Mouse (Mus musculus): Measurements from ENCODE around the gene Olfr1214. TPM values are rescaled to one million over a fixed set of nuclear protein-coding genes. Genes with fewer than 3 reads are reported as not detected.
"Not testable (repeated sequence)": the region's sequence is repeated elsewhere in the genome, so short reads cannot be mapped to it uniquely, and the experiment has no call there.

Olfr1214 gene
- not detected in 2 replicates for polyA plus RNA-seq (2015; fragmentation: Nextera tagmentation; extraction: Ambion mirVana)

GRCm38 (mm10) chr2:88992553-88992952, at the start of gene Olfr1214:
Gene Olfr1214 (minus strand): TSS chr2:88992653.
- no peak for ATAC-seq (ENCODE audit: low FRiP score, low read depth)
- H3K9ac ChIP-seq = no peak within 1 kb of the TSS
- H3K27ac ChIP-seq = no peak within 1 kb of the TSS
- H3K9me3 ChIP-seq = no peaks in the 10 kb centered on the region
- no peaks in the 10 kb centered on the region for H3K4me1 ChIP-seq
- no peak within 1 kb of the TSS for H3K4me3 ChIP-seq
- H3K36me3 ChIP-seq = no peaks in the 10 kb centered on the region
- H3K27me3 ChIP-seq = no peaks in the 10 kb centered on the region
- 80% methylated on average over 1 of the region's 1 CpGs for WGBS
- H3K4me2 ChIP-seq (replicated peaks) = no peak within 1 kb of the TSS

DNA sequence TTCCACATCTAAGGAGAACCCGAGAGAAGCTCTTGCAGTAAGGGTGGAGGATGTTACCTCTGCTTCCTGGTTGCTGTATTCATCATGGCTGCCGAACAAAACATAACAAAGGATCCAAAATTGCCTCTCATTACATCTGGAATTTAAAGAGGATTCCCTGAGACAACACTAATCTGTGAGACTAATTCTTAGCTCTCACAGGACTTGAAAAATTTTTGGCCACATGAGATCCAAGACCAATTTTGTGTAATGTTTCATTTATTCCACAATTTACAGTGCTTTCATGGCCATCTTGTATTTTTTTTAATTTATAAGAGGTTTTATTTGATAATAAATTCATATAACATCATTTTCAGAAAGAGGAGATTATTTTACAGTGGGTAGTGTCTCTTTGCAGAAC, 39.5 kb upstream of the Olfr1214 start, which contains the start of gene Olfr1217:
Olfr1217 (minus strand) TSS at position 101 of the 400 bp plus-strand sequence.
- no peak within 1 kb of the TSS for H3K27ac ChIP-seq
- H3K4me2 ChIP-seq (replicated peaks) = no peak within 1 kb of the TSS
- no peak within 1 kb of the TSS for H3K9ac ChIP-seq
- ATAC-seq (ENCODE audit: low FRiP score, low read depth) = no peak
- H3K4me1 ChIP-seq = no peaks in the 10 kb centered on the region
- H3K27me3 ChIP-seq = no peaks in the 10 kb centered on the region
- H3K9me3 ChIP-seq = no peaks in the 10 kb centered on the region
- no peaks in the 10 kb centered on the region for H3K36me3 ChIP-seq
- WGBS = 79% methylated on average over 2 of the region's 2 CpGs
- no peak within 1 kb of the TSS for H3K4me3 ChIP-seq

- H3K9me3 ChIP-seq; H3K4me1 ChIP-seq; H3K36me3 ChIP-seq; ATAC-seq (ENCODE audit: low FRiP score, low read depth); H3K27me3 ChIP-seq; H3K4me2 ChIP-seq (replicated peaks); H3K27ac ChIP-seq; H3K4me3 ChIP-seq; H3K9ac ChIP-seq: not testable (repeated sequence)
- WGBS = 82% methylated on average over 3 of the region's 3 CpGs
These were observed 29.0 kb upstream of the Olfr1214 start for GRCm38 (mm10) chr2:89021436-89021835.

- Histone ChIP-seq H3K9ac (no peak within 1 kb of the TSS), H3K27ac (no peak within 1 kb of the TSS), H3K36me3 (no peaks in the 10 kb centered on the region), H3K9me3 (no peaks in the 10 kb centered on the region), H3K4me2 (replicated peaks) (no peak within 1 kb of the TSS), H3K4me3 (no peak within 1 kb of the TSS), H3K4me1 (no peaks in the 10 kb centered on the region), H3K27me3 (no peaks in the 10 kb centered on the region)
- WGBS = 82% methylated on average over 1 of the region's 1 CpGs
- no peak for ATAC-seq (ENCODE audit: low FRiP score, low read depth)
These were observed 25.8 kb upstream of the Olfr1214 start, which contains the start of gene Olfr1216 for GRCm38 (mm10) chr2:89018240-89018639. Gene Olfr1216 (minus strand): TSS chr2:89018340.

- no peak within 1 kb of the TSS for H3K27ac ChIP-seq
- no peak within 1 kb of the TSS for H3K4me3 ChIP-seq
- no peak within 1 kb of the TSS for H3K4me2 ChIP-seq (replicated peaks)
- no peak for ATAC-seq (ENCODE audit: low FRiP score, low read depth)
- WGBS = 79% methylated on average over 2 of the region's 2 CpGs
- no peaks in the 10 kb centered on the region for H3K9me3 ChIP-seq
- H3K36me3 ChIP-seq = no peaks in the 10 kb centered on the region
- H3K4me1 ChIP-seq = no peaks in the 10 kb centered on the region
- no peak within 1 kb of the TSS for H3K9ac ChIP-seq
- no peaks in the 10 kb centered on the region for H3K27me3 ChIP-seq
These were observed 14.4 kb upstream of the Olfr1214 start, which contains the start of gene Olfr1215 for GRCm38 (mm10) chr2:89006873-89007272. Gene Olfr1215 (minus strand): TSS chr2:89006973.

DNA sequence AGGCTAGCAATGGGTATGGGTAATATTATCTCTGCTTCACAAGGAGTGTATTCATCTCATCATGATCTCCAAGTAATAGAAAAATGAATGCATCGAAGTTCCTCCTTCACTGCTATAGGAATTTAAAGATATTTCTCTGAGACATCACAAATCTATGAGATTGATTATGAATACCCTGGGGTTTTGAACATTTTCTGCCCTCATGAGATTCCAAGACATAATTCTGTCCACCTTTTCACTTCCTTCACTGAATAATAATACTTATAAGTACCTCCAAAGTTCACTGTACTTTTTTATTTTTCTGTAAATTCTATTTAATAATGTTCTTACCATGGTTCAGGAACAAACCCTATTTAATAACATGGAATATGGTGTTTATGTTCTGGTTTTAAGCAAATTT, 12.3 kb downstream of the Olfr1214 start, which contains the start of gene Gm13762:
Gm13762 (minus strand) TSS at position 101 of the 400 bp plus-strand sequence.
- 77% methylated on average over 1 of the region's 1 CpGs for WGBS
- no peak within 1 kb of the TSS for H3K9ac ChIP-seq
- no peak for ATAC-seq (ENCODE audit: low FRiP score, low read depth)

GRCm38 (mm10) chr2:88953669-88954068, 38.8 kb downstream of the Olfr1214 start, which contains the start of gene Olfr1212:
Gene Olfr1212 (plus strand): TSS chr2:88953969.
- Histone ChIP-seq H3K4me2 (replicated peaks) (no peak within 1 kb of the TSS), H3K27ac (no peak within 1 kb of the TSS), H3K27me3 (no peaks in the 10 kb centered on the region), H3K36me3 (no peaks in the 10 kb centered on the region), H3K4me1 (no peaks in the 10 kb centered on the region), H3K9me3 (no peaks in the 10 kb centered on the region), H3K4me3 (no peak within 1 kb of the TSS), H3K9ac (no peak within 1 kb of the TSS)
- ATAC-seq (ENCODE audit: low FRiP score, low read depth) = no peak

More for the DNA sequence above, 12.3 kb downstream of the Olfr1214 start, which contains the start of gene Gm13762:
- Histone ChIP-seq H3K4me1 (no peaks in the 10 kb centered on the region), H3K36me3 (no peaks in the 10 kb centered on the region), H3K4me3 (no peak within 1 kb of the TSS), H3K9me3 (no peaks in the 10 kb centered on the region), H3K4me2 (replicated peaks) (no peak within 1 kb of the TSS), H3K27me3 (no peaks in the 10 kb centered on the region), H3K27ac (no peak within 1 kb of the TSS)

DNA sequence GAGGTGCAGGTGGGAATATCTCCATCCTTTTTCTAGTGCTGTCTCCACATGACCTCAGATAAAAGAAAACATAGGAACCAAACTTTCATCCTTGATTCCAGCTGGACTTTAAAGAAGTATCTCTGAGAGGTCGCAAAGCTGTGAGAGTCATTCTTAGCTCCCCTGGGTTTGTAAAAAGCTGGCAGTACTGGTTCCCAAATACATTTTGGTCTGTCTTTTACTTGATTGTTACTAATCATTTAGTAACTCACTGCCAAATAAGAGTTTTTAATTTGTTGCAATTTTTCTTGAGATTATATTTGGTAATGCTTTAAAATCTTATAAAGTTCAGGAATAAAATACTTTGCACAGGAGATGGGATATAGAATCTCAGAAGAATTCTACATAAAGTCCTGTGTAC, 54.4 kb downstream of the Olfr1214 start, which contains the start of gene Olfr1211:
Olfr1211 (minus strand) TSS at position 101 of the 400 bp plus-strand sequence.
- Histone ChIP-seq H3K4me1 (no peaks in the 10 kb centered on the region), H3K4me3 (no peak within 1 kb of the TSS), H3K9ac (no peak within 1 kb of the TSS), H3K4me2 (replicated peaks) (no peak within 1 kb of the TSS), H3K36me3 (no peaks in the 10 kb centered on the region), H3K9me3 (no peaks in the 10 kb centered on the region), H3K27ac (no peak within 1 kb of the TSS), H3K27me3 (no peaks in the 10 kb centered on the region)
- WGBS = 91% methylated on average over 1 of the region's 1 CpGs
- no peak for ATAC-seq (ENCODE audit: low FRiP score, low read depth)

Other genes starting within 250 kb of the Olfr1214 start
- not detected in 2 replicates for gene Olfr1198, start 241.3 kb downstream of the Olfr1214 start, polyA plus RNA-seq (2015; fragmentation: Nextera tagmentation; extraction: Ambion mirVana)
- gene Olfr1199, start 232.2 kb downstream of the Olfr1214 start, polyA plus RNA-seq (2015; fragmentation: Nextera tagmentation; extraction: Ambion mirVana) = not detected in 2 replicates
- not detected in 2 replicates for gene Olfr1200, start 222.2 kb downstream of the Olfr1214 start, polyA plus RNA-seq (2015; fragmentation: Nextera tagmentation; extraction: Ambion mirVana)
- gene Olfr1201, start 199.6 kb downstream of the Olfr1214 start, polyA plus RNA-seq (2015; fragmentation: Nextera tagmentation; extraction: Ambion mirVana) = not detected in 2 replicates
- gene Olfr1202, start 178.2 kb downstream of the Olfr1214 start, polyA plus RNA-seq (2015; fragmentation: Nextera tagmentation; extraction: Ambion mirVana) = 0.04 TPM in 1 of 2 replicates, not detected in the other
- gene Olfr1205, start 162.9 kb downstream of the Olfr1214 start, polyA plus RNA-seq (2015; fragmentation: Nextera tagmentation; extraction: Ambion mirVana) = not detected in 2 replicates
- not detected in 2 replicates for gene Olfr1204, start 143.4 kb downstream of the Olfr1214 start, polyA plus RNA-seq (2015; fragmentation: Nextera tagmentation; extraction: Ambion mirVana)
- not detected in 2 replicates for gene Olfr1206, start 129.4 kb downstream of the Olfr1214 start, polyA plus RNA-seq (2015; fragmentation: Nextera tagmentation; extraction: Ambion mirVana)
- not detected in 2 replicates for gene Olfr1208, start 90.3 kb downstream of the Olfr1214 start, polyA plus RNA-seq (2015; fragmentation: Nextera tagmentation; extraction: Ambion mirVana)
- not detected in 2 replicates for gene Olfr1209, start 77.5 kb downstream of the Olfr1214 start, polyA plus RNA-seq (2015; fragmentation: Nextera tagmentation; extraction: Ambion mirVana)
- gene Olfr1211, start 54.5 kb downstream of the Olfr1214 start, polyA plus RNA-seq (2015; fragmentation: Nextera tagmentation; extraction: Ambion mirVana) = not detected in 2 replicates
- gene Olfr1212, start 38.7 kb downstream of the Olfr1214 start, polyA plus RNA-seq (2015; fragmentation: Nextera tagmentation; extraction: Ambion mirVana) = not detected in 2 replicates
- gene Gm13762, start 12.4 kb downstream of the Olfr1214 start, polyA plus RNA-seq (2015; fragmentation: Nextera tagmentation; extraction: Ambion mirVana) = not detected in 2 replicates
- not detected in 2 replicates for gene Olfr1215, start 14.3 kb upstream of the Olfr1214 start, polyA plus RNA-seq (2015; fragmentation: Nextera tagmentation; extraction: Ambion mirVana)
- gene Olfr1216, start 25.7 kb upstream of the Olfr1214 start, polyA plus RNA-seq (2015; fragmentation: Nextera tagmentation; extraction: Ambion mirVana) = not detected in 2 replicates
- gene Olfr1217, start 39.4 kb upstream of the Olfr1214 start, polyA plus RNA-seq (2015; fragmentation: Nextera tagmentation; extraction: Ambion mirVana) = not detected in 2 replicates
- not detected in 2 replicates for gene Olfr1218, start 68.5 kb upstream of the Olfr1214 start, polyA plus RNA-seq (2015; fragmentation: Nextera tagmentation; extraction: Ambion mirVana)
- not detected in 2 replicates for gene Olfr1219, start 90.9 kb upstream of the Olfr1214 start, polyA plus RNA-seq (2015; fragmentation: Nextera tagmentation; extraction: Ambion mirVana)
- not detected in 2 replicates for gene Olfr1220, start 114.2 kb upstream of the Olfr1214 start, polyA plus RNA-seq (2015; fragmentation: Nextera tagmentation; extraction: Ambion mirVana)
- gene Olfr1221, start 124.6 kb upstream of the Olfr1214 start, polyA plus RNA-seq (2015; fragmentation: Nextera tagmentation; extraction: Ambion mirVana) = not detected in 2 replicates
- not detected in 2 replicates for gene Olfr1222, start 140.4 kb upstream of the Olfr1214 start, polyA plus RNA-seq (2015; fragmentation: Nextera tagmentation; extraction: Ambion mirVana)
- gene Olfr1223, start 158.9 kb upstream of the Olfr1214 start, polyA plus RNA-seq (2015; fragmentation: Nextera tagmentation; extraction: Ambion mirVana) = not detected in 2 replicates
- gene Olfr1224-ps1, start 171.4 kb upstream of the Olfr1214 start, polyA plus RNA-seq (2015; fragmentation: Nextera tagmentation; extraction: Ambion mirVana) = not detected in 2 replicates
- not detected in 2 replicates for gene Olfr1225, start 182.0 kb upstream of the Olfr1214 start, polyA plus RNA-seq (2015; fragmentation: Nextera tagmentation; extraction: Ambion mirVana)
- not detected in 2 replicates for gene Olfr1226, start 207.4 kb upstream of the Olfr1214 start, polyA plus RNA-seq (2015; fragmentation: Nextera tagmentation; extraction: Ambion mirVana)